Mouse (Mus musculus): ENCODE data around the gene Mvb12a.

GRCm38 (mm10) chr8:71596798-71597197, 54.1 kb downstream of the Mvb12a start:
- TF ChIP-seq CTCF (IDR thresholded peaks at IDR 0.05; ENCODE audit: low read depth): no peak
- no peak for TF ChIP-seq EP300 (IDR thresholded peaks at IDR 0.05; ENCODE audit: low read depth)

Measured in liver, postnatal 0 days (tissue).